Mouse (Mus musculus): ENCODE measurements around the gene Galnt17. TPM values are rescaled to one million over a fixed set of nuclear protein-coding genes. Genes with fewer than 3 reads are reported as not detected.

The Galnt17 gene
- total and polyA plus RNA-seq, 3 experiments = 2.0 to 4.6 (median 3.8) TPM

DNA sequence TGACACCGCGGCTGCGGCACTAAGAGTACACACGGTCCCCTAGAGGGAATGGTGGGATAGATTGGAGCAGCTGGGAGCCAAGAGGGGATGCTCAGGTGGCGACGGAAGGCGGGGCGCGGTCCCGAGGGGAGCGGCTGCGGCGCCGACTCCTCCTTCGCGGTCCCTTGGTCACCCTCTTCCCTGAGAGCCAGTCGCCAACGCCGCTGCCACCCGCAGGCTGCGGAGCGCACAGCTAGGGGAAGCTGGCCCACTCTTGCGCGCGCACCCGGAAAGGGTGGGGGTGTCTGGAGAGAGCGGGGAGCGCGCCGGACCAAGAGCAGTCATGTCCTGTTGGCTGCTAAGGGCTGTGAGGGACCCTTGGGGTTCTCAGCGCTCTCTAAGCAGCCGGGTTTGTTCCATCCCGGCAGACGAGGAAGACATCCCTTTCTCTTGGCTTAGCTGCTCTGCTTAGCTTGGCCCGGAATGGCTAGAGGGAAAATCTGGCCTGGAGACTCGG lies 593 bp downstream of the Galnt17 start:
- H3K27ac ChIP-seq = peak overlapping the region; percentile 70
- H3K79me2 ChIP-seq (replicated peaks; ENCODE audit: control insufficient read depth, insufficient read depth, low read length) = no peaks in the 10 kb centered on the region
- H3K4me1 ChIP-seq (ENCODE audit: control insufficient read depth, insufficient read depth, low read length) = no peaks in the 10 kb centered on the region
- H3K9ac ChIP-seq (ENCODE audit: low read depth, low read length) = peak overlapping the region; percentile 46
- no peaks in the 10 kb centered on the region for H3K36me3 ChIP-seq (ENCODE audit: control insufficient read depth, insufficient read depth, low read length)
- WGBS = 1% methylated on average over 36 of the region's 36 CpGs
- DNase-seq = peak; percentile 85
- H3K27me3 ChIP-seq (ENCODE audit: control insufficient read depth, insufficient read depth, low read length) = no peaks in the 10 kb centered on the region
- peak overlapping the region; percentile 72 for H3K4me3 ChIP-seq
- TF ChIP-seq CTCF (IDR thresholded peaks at IDR 0.05) (peak; percentile 63), EP300 (IDR thresholded peaks at IDR 0.05; ENCODE audit: insufficient read depth, low read depth, low read length) (no peak)
- intact Hi-C loops (cut with DNase I) = loop anchor here (2.0 to 5.0 kb wide), 5 partner anchors 57 to 151 kb away; no protein-coding TSS in a partner anchor

GRCm38 (mm10) chr5:131306908-131307655 lies 1.2 kb downstream of the Galnt17 start:
- H3K36me3 ChIP-seq (ENCODE audit: control insufficient read depth, insufficient read depth, low read length) = no peaks in the 10 kb centered on the region
- TF ChIP-seq CTCF (IDR thresholded peaks at IDR 0.05) = no peak
- no peak for TF ChIP-seq POLR2A (IDR thresholded peaks at IDR 0.05; ENCODE audit: insufficient read depth, low read depth, low read length)
- DNase-seq = peak; percentile 67 to 71
- H3K27me3 ChIP-seq (ENCODE audit: control insufficient read depth, insufficient read depth, low read length) = no peaks in the 10 kb centered on the region
- peak overlapping the region; percentile 70 for H3K27ac ChIP-seq
- WGBS = 1% methylated on average over 64 of the region's 64 CpGs
- peak overlapping the region; percentile 46 for H3K9ac ChIP-seq (ENCODE audit: low read depth, low read length)
- peak overlapping the region; percentile 72 for H3K4me3 ChIP-seq
- no peaks in the 10 kb centered on the region for H3K4me1 ChIP-seq (ENCODE audit: control insufficient read depth, insufficient read depth, low read length)
- intact Hi-C loops (cut with DNase I) = loop anchor here (2.0 to 5.0 kb wide), 5 partner anchors 56 to 150 kb away; no protein-coding TSS in a partner anchor
- H3K79me2 ChIP-seq (replicated peaks; ENCODE audit: control insufficient read depth, insufficient read depth, low read length) = no peaks in the 10 kb centered on the region

DNA sequence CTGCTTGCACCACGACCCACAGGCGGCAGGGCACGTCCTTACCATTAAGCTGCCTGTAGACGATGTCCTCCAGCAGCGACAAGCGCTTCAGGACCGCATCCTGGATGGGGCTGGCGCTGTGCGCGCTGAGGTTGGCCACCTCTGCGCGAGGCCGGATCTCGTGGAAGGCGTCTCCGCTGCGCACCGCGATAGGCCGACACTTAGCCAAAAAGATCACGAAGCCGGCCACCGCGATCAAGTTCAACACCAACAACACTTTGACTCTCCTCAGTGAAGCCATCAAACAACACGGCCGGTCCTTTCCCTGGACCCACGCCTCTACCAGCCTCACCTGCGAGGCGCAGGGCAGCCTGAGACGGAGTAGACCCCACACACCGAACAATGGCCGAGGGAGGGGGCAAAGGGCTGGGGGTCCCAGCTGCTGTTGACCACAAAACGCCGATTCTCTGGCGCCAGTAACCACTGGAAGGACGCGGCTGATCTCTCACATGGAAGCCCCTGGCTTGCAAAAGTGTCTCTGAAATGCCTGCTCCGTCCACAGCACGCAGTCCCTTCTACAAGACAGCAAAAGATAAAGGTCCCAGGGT lies 1.9 kb downstream of the Galnt17 start:
- Histone ChIP-seq H3K4me3 (peak overlapping the region; percentile 72), H3K27ac (no peak overlapping the region; the same call in none of the 2 replicates), H3K4me1 (ENCODE audit: control insufficient read depth, insufficient read depth, low read length) (no peaks in the 10 kb centered on the region), H3K27me3 (ENCODE audit: control insufficient read depth, insufficient read depth, low read length) (no peaks in the 10 kb centered on the region), H3K79me2 (replicated peaks; ENCODE audit: control insufficient read depth, insufficient read depth, low read length) (no peaks in the 10 kb centered on the region), H3K9ac (ENCODE audit: low read depth, low read length) (peak overlapping the region; percentile 34), H3K36me3 (ENCODE audit: control insufficient read depth, insufficient read depth, low read length) (no peaks in the 10 kb centered on the region)
- 1% methylated on average over 39 of the region's 39 CpGs for WGBS
- TF ChIP-seq POLR2A (IDR thresholded peaks at IDR 0.05; ENCODE audit: insufficient read depth, low read depth, low read length) = no peak
- no peak for TF ChIP-seq EP300 (IDR thresholded peaks at IDR 0.05; ENCODE audit: insufficient read depth, low read depth, low read length)
- no peak for TF ChIP-seq CTCF (IDR thresholded peaks at IDR 0.05)
- DNase-seq = peak; percentile 17 to 44
- intact Hi-C loops (cut with DNase I) = loop anchor here (2.0 to 5.0 kb wide), 5 partner anchors 56 to 150 kb away; no protein-coding TSS in a partner anchor

DNA sequence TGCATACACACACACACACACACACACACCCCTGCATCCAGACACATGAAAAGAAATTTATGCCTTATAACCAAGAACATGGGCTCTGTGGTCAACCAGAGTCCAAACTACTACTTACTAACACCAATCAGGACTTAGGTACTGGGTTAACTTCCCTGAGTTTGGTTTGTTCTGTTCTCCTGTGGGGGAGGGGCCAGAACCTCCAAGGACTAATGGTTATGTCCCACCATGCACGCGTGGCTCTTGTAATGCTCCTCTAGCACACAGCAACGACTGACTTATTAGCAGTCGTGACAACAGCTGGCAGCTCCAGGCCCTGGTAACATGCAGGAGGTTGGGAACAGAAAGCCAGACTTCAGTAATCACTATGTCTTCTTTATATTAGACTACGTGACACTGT lies 3.1 kb downstream of the Galnt17 start:
- WGBS = 75% methylated on average over 5 of the region's 5 CpGs
- Histone ChIP-seq H3K27me3 (ENCODE audit: control insufficient read depth, insufficient read depth, low read length) (no peaks in the 10 kb centered on the region), H3K4me3 (no peak overlapping the region), H3K79me2 (replicated peaks; ENCODE audit: control insufficient read depth, insufficient read depth, low read length) (no peaks in the 10 kb centered on the region), H3K9ac (ENCODE audit: low read depth, low read length) (no peak overlapping the region), H3K27ac (no peak overlapping the region), H3K36me3 (ENCODE audit: control insufficient read depth, insufficient read depth, low read length) (no peaks in the 10 kb centered on the region), H3K4me1 (ENCODE audit: control insufficient read depth, insufficient read depth, low read length) (no peaks in the 10 kb centered on the region)
- TF ChIP-seq CTCF (IDR thresholded peaks at IDR 0.05) (no peak), EP300 (IDR thresholded peaks at IDR 0.05; ENCODE audit: insufficient read depth, low read depth, low read length) (no peak), POLR2A (IDR thresholded peaks at IDR 0.05; ENCODE audit: insufficient read depth, low read depth, low read length) (no peak)
- intact Hi-C loops (cut with DNase I) = loop anchor here (5.0 kb wide), 3 partner anchors 73 to 123 kb away; no protein-coding TSS in a partner anchor
- no peak for DNase-seq

- Histone ChIP-seq H3K36me3 (ENCODE audit: control insufficient read depth, insufficient read depth, low read length) (no peaks in the 10 kb centered on the region), H3K4me1 (ENCODE audit: control insufficient read depth, insufficient read depth, low read length) (no peaks in the 10 kb centered on the region), H3K9ac (ENCODE audit: low read depth, low read length) (no peak overlapping the region), H3K27me3 (ENCODE audit: control insufficient read depth, insufficient read depth, low read length) (no peaks in the 10 kb centered on the region), H3K27ac (no peak overlapping the region), H3K79me2 (replicated peaks; ENCODE audit: control insufficient read depth, insufficient read depth, low read length) (no peaks in the 10 kb centered on the region), H3K4me3 (no peak overlapping the region)
- TF ChIP-seq EP300 (IDR thresholded peaks at IDR 0.05; ENCODE audit: insufficient read depth, low read depth, low read length) (no peak), POLR2A (IDR thresholded peaks at IDR 0.05; ENCODE audit: insufficient read depth, low read depth, low read length) (no peak), CTCF (IDR thresholded peaks at IDR 0.05) (no peak)
- 86% methylated on average over 3 of the region's 3 CpGs for WGBS
- DNase-seq = no peak
- intact Hi-C loops (cut with DNase I) = no loop called here
Measured at GRCm38 (mm10) chr5:131301526-131301925, 6.8 kb downstream of the Galnt17 start.
